Mouse (Mus musculus): ENCODE results near the gene Slc16a13. TPM values are rescaled to one million over a fixed set of nuclear protein-coding genes. Genes with fewer than 3 reads are reported as not detected.

The Slc16a13 gene
- polyA plus RNA-seq, 1 experiment from 2014 or later: 16.1 TPM

- Histone ChIP-seq H3K4me3 (peak overlapping the region; percentile 52), H3K27ac (no peak overlapping the region), H3K4me1 (peaks cover 44% of the 10 kb centered on the region), H3K27me3 (ENCODE audit: poor library complexity, severe bottlenecking) (peaks cover 82% of the 10 kb centered on the region), H3K36me3 (replicated peaks) (peaks cover 23% of the 10 kb centered on the region), H3K9me3 (no peaks in the 10 kb centered on the region)
- DNase-seq (ENCODE audit: extremely low spot score, low spot score): no peak
- 3% methylated on average over 18 of the region's 18 CpGs for WGBS
Measured at GRCm38 (mm10) chr11:70214856-70215209, 6.0 kb downstream of the Slc16a13 start.

- WGBS: 1% methylated on average over 46 of the region's 46 CpGs
- peaks cover 23% of the 10 kb centered on the region for H3K36me3 ChIP-seq (replicated peaks)
- H3K4me1 ChIP-seq: peaks cover 39% of the 10 kb centered on the region
- H3K9me3 ChIP-seq: no peaks in the 10 kb centered on the region
- H3K4me3 ChIP-seq: peak overlapping the region; percentile 52
- H3K27me3 ChIP-seq (ENCODE audit: poor library complexity, severe bottlenecking): peaks cover 77% of the 10 kb centered on the region
- no peak for DNase-seq (ENCODE audit: extremely low spot score, low spot score)
- H3K27ac ChIP-seq: 0 out of 2 replicates have a peak overlapping the region, but pooled peaks have one; percentile 48
Measured at GRCm38 (mm10) chr11:70214191-70214855, 6.5 kb downstream of the Slc16a13 start.

- no peak for DNase-seq (ENCODE audit: extremely low spot score, low spot score)
- H3K27ac ChIP-seq: no peak overlapping the region
Measured at GRCm38 (mm10) chr11:70213736-70214135, 7.1 kb downstream of the Slc16a13 start.

GRCm38 (mm10) chr11:70212896-70213295, 8.0 kb downstream of the Slc16a13 start:
- Histone ChIP-seq H3K27me3 (ENCODE audit: poor library complexity, severe bottlenecking) (peaks cover 63% of the 10 kb centered on the region), H3K9me3 (no peaks in the 10 kb centered on the region), H3K4me3 (no peak overlapping the region), H3K4me1 (peaks cover 29% of the 10 kb centered on the region), H3K27ac (no peak overlapping the region), H3K36me3 (replicated peaks) (peaks cover 15% of the 10 kb centered on the region)
- 15% methylated on average over 9 of the region's 9 CpGs for WGBS
- DNase-seq (ENCODE audit: extremely low spot score, low spot score): no peak

More at GRCm38 (mm10) chr11:70213736-70214135, 7.1 kb downstream of the Slc16a13 start:
- peak overlapping the region; percentile 52 for H3K4me3 ChIP-seq
- 6% methylated on average over 26 of the region's 26 CpGs for WGBS
- H3K36me3 ChIP-seq (replicated peaks): peaks cover 23% of the 10 kb centered on the region
- H3K4me1 ChIP-seq: peaks cover 33% of the 10 kb centered on the region
- H3K9me3 ChIP-seq: no peaks in the 10 kb centered on the region
- peaks cover 71% of the 10 kb centered on the region for H3K27me3 ChIP-seq (ENCODE audit: poor library complexity, severe bottlenecking)

GRCm38 (mm10) chr11:70212423-70212822, 8.4 kb downstream of the Slc16a13 start, which contains the start of gene Slc16a11:
Gene Slc16a11, plus strand, starts transcription at chr11:70212752.
- Histone ChIP-seq H3K36me3 (replicated peaks) (peaks cover 10% of the 10 kb centered on the region), H3K9me3 (no peaks in the 10 kb centered on the region), H3K4me1 (peaks cover 29% of the 10 kb centered on the region), H3K27ac (no peak within 1 kb of the TSS), H3K27me3 (ENCODE audit: poor library complexity, severe bottlenecking) (peaks cover 58% of the 10 kb centered on the region), H3K4me3 (peak within 1 kb of the TSS; percentile 52; the same call in 1 of the 2 replicates)
- 70% methylated on average over 6 of the region's 6 CpGs for WGBS
- DNase-seq (ENCODE audit: extremely low spot score, low spot score): no peak

GRCm38 (mm10) chr11:70211972-70212371, 8.9 kb downstream of the Slc16a13 start:
- peaks cover 29% of the 10 kb centered on the region for H3K4me1 ChIP-seq
- no peak overlapping the region for H3K4me3 ChIP-seq
- H3K27me3 ChIP-seq (ENCODE audit: poor library complexity, severe bottlenecking): peaks cover 54% of the 10 kb centered on the region
- WGBS: 80% methylated on average over 6 of the region's 6 CpGs
- peaks cover 5% of the 10 kb centered on the region for H3K36me3 ChIP-seq (replicated peaks)
- DNase-seq (ENCODE audit: extremely low spot score, low spot score): no peak
- H3K9me3 ChIP-seq: no peaks in the 10 kb centered on the region
- H3K27ac ChIP-seq: no peak overlapping the region

- Histone ChIP-seq H3K9me3 (no peaks in the 10 kb centered on the region), H3K27me3 (ENCODE audit: poor library complexity, severe bottlenecking) (peaks cover 41% of the 10 kb centered on the region), H3K36me3 (replicated peaks) (no peaks in the 10 kb centered on the region), H3K4me1 (peaks cover 26% of the 10 kb centered on the region), H3K4me3 (no peak overlapping the region), H3K27ac (no peak overlapping the region)
- no peak for DNase-seq (ENCODE audit: extremely low spot score, low spot score)
- 91% methylated on average over 2 of the region's 2 CpGs for WGBS
Measured at GRCm38 (mm10) chr11:70210681-70211080, 10.2 kb downstream of the Slc16a13 start.

- DNase-seq (ENCODE audit: extremely low spot score, low spot score): no peak
- Histone ChIP-seq H3K4me3 (no peak overlapping the region), H3K27ac (no peak overlapping the region), H3K27me3 (ENCODE audit: poor library complexity, severe bottlenecking) (peaks cover 23% of the 10 kb centered on the region), H3K9me3 (no peaks in the 10 kb centered on the region), H3K4me1 (peaks cover 8% of the 10 kb centered on the region), H3K36me3 (replicated peaks) (no peaks in the 10 kb centered on the region)
- 80% methylated on average over 5 of the region's 5 CpGs for WGBS
Measured at GRCm38 (mm10) chr11:70208778-70209388, 12.0 kb downstream of the Slc16a13 start.

GRCm38 (mm10) chr11:70207283-70207682, 13.6 kb downstream of the Slc16a13 start:
- no peak overlapping the region for H3K27ac ChIP-seq
- no peaks in the 10 kb centered on the region for H3K36me3 ChIP-seq (replicated peaks)
- 89% methylated on average over 7 of the region's 7 CpGs for WGBS
- H3K9me3 ChIP-seq: no peaks in the 10 kb centered on the region
- no peak for DNase-seq (ENCODE audit: extremely low spot score, low spot score)
- H3K27me3 ChIP-seq (ENCODE audit: poor library complexity, severe bottlenecking): peaks cover 7% of the 10 kb centered on the region
- no peak overlapping the region for H3K4me3 ChIP-seq
- no peaks in the 10 kb centered on the region for H3K4me1 ChIP-seq

- H3K9me3 ChIP-seq: no peaks in the 10 kb centered on the region
- 83% methylated on average over 2 of the region's 2 CpGs for WGBS
- no peak for DNase-seq (ENCODE audit: extremely low spot score, low spot score)
- no peaks in the 10 kb centered on the region for H3K36me3 ChIP-seq (replicated peaks)
- H3K27me3 ChIP-seq (ENCODE audit: poor library complexity, severe bottlenecking): 0 out of 2 replicates have a peak, but pooled peaks cover 2% of the 10 kb centered on the region
- H3K4me3 ChIP-seq: no peak overlapping the region
- H3K27ac ChIP-seq: no peak overlapping the region
- no peaks in the 10 kb centered on the region for H3K4me1 ChIP-seq
Measured at GRCm38 (mm10) chr11:70206801-70207200, 14.1 kb downstream of the Slc16a13 start.

GRCm38 (mm10) chr11:70201691-70202090, 19.2 kb downstream of the Slc16a13 start:
- WGBS: 36% methylated on average over 5 of the region's 5 CpGs
- H3K4me1 ChIP-seq: peaks cover 4% of the 10 kb centered on the region

GRCm38 (mm10) chr11:70200036-70200608, 20.7 kb downstream of the Slc16a13 start:
- no peak for DNase-seq (ENCODE audit: extremely low spot score, low spot score)
- no peak overlapping the region for H3K4me3 ChIP-seq
- no peaks in the 10 kb centered on the region for H3K27me3 ChIP-seq (ENCODE audit: poor library complexity, severe bottlenecking)
- peaks cover 4% of the 10 kb centered on the region for H3K4me1 ChIP-seq
- WGBS: 88% methylated on average over 5 of the region's 5 CpGs
- H3K9me3 ChIP-seq: no peaks in the 10 kb centered on the region
- H3K27ac ChIP-seq: no peak overlapping the region
- no peaks in the 10 kb centered on the region for H3K36me3 ChIP-seq (replicated peaks)

More at GRCm38 (mm10) chr11:70201691-70202090, 19.2 kb downstream of the Slc16a13 start:
- peak; percentile 79 for DNase-seq (ENCODE audit: extremely low spot score, low spot score)
- Histone ChIP-seq H3K27ac (no peak overlapping the region), H3K36me3 (replicated peaks) (no peaks in the 10 kb centered on the region), H3K9me3 (no peaks in the 10 kb centered on the region), H3K27me3 (ENCODE audit: poor library complexity, severe bottlenecking) (no peaks in the 10 kb centered on the region), H3K4me3 (no peak overlapping the region)

GRCm38 (mm10) chr11:70199107-70199506, 21.8 kb downstream of the Slc16a13 start:
- Histone ChIP-seq H3K27ac (no peak overlapping the region), H3K4me3 (no peak overlapping the region), H3K36me3 (replicated peaks) (no peaks in the 10 kb centered on the region), H3K9me3 (no peaks in the 10 kb centered on the region), H3K4me1 (peaks cover 4% of the 10 kb centered on the region), H3K27me3 (ENCODE audit: poor library complexity, severe bottlenecking) (no peaks in the 10 kb centered on the region)
- DNase-seq (ENCODE audit: extremely low spot score, low spot score): no peak
- 84% methylated on average over 8 of the region's 8 CpGs for WGBS

Data from forebrain, embryonic 10.5 days (tissue).